Mouse (Mus musculus) left cerebral cortex, adult 8-10 months (tissue): ENCODE data around the gene Ssh3. TPM values are rescaled to one million over a fixed set of nuclear protein-coding genes. Genes with fewer than 3 reads are reported as not detected.

Experiments used
- DNase-seq, 2 experiments: peaks; one replicate each; pipeline ENCODE4 v3.0.0; 2022; ENCODE audit warnings: low spot score in 2 of 2
- total RNA-seq, 4 experiments: library from RNA; stranded (reverse); gene quantifications; 2 replicates each; pipeline ENCODE4 v1.2.4; 2022

Gene Ssh3
- 10 to 100 TPM; 40.6 to 55.7 (median 51.5) TPM for total RNA-seq

GRCm38 (mm10) chr19:4268566-4269361 is at the start of gene Ssh3:
Gene Ssh3 (minus strand): TSS chr19:4269180.
- DNase-seq: peak; percentile 51 to 75

- DNase-seq: no peak
Measured at GRCm38 (mm10) chr19:4317181-4317580, 48.2 kb upstream of the Ssh3 start.

- DNase-seq: no peak
Measured at GRCm38 (mm10) chr19:4315223-4315944, 46.4 kb upstream of the Ssh3 start.

GRCm38 (mm10) chr19:4309776-4310185 is 40.8 kb upstream of the Ssh3 start:
- DNase-seq: no peak

GRCm38 (mm10) chr19:4309302-4309701 is 40.3 kb upstream of the Ssh3 start:
- no peak for DNase-seq

GRCm38 (mm10) chr19:4306190-4306577 is 37.2 kb upstream of the Ssh3 start, which contains the start of gene Grk2:
Gene Grk2 (minus strand): TSS chr19:4306222.
- DNase-seq: peak in 1 of 2 experiments; percentile 56

- no peak for DNase-seq
Measured at GRCm38 (mm10) chr19:4305491-4306189, 36.7 kb upstream of the Ssh3 start.

- DNase-seq: no peak
Measured at GRCm38 (mm10) chr19:4304871-4305321, 35.9 kb upstream of the Ssh3 start.

GRCm38 (mm10) chr19:4304251-4304821 is 35.4 kb upstream of the Ssh3 start:
- DNase-seq: no peak

GRCm38 (mm10) chr19:4303640-4303995 is 34.6 kb upstream of the Ssh3 start:
- no peak for DNase-seq

GRCm38 (mm10) chr19:4302936-4303639 is 34.1 kb upstream of the Ssh3 start:
- DNase-seq: no peak

GRCm38 (mm10) chr19:4301735-4302651 is 33.0 kb upstream of the Ssh3 start:
- DNase-seq: no peak

GRCm38 (mm10) chr19:4300852-4301734 is 32.1 kb upstream of the Ssh3 start:
- no peak for DNase-seq

- no peak for DNase-seq
Measured at GRCm38 (mm10) chr19:4300271-4300704, 31.3 kb upstream of the Ssh3 start.

- no peak for DNase-seq
Measured at GRCm38 (mm10) chr19:4299574-4300270, 30.7 kb upstream of the Ssh3 start.

GRCm38 (mm10) chr19:4299126-4299525 is 30.1 kb upstream of the Ssh3 start:
- no peak for DNase-seq

GRCm38 (mm10) chr19:4298322-4299121 is 29.5 kb upstream of the Ssh3 start:
- DNase-seq: no peak
